Comparison of ENCODE assay signal across 9 mouse cellular contexts in the genomic region with DNA sequence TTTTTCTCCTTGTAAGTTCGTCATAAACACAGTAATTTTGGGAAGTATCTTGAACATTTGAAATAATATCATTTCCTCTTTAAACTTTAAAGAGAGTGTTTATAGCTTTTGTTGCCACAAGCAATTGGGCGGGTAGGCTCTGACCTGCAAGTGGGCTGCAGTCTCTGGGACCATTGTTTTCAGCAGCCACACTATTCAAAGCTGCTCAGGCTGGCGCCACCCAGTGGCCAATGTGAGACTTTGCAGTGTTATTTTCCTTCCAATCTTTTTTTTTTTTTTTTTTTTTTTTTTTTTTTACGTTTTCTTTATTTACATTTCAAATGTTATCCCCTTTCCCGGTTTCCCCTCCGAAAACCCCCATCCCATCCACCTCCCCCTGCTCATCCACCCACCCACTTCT. TPM values are rescaled to one million over a fixed set of nuclear protein-coding genes. Genes with fewer than 3 reads are reported as not detected.
DNase-seq lines count a peak whose midpoint lies in the region; ATAC-seq and TF ChIP-seq lines count a peak whose summit lies in the region.
"Had no signal": no experiment of that assay in that cellular context is flagged by ENCODE, and none has a peak within 500 bp of the region (broad histone marks: within the 10 kb centered on the region; RNA-seq: fewer than 3 reads in every experiment).

No protein-coding gene starts in this region.

- H3K4me3 ChIP-seq in kidney, postnatal 0 days (replicated peaks; ENCODE audit: low read depth, low read length) = no peak overlapping the region
- no peak overlapping the region for H3K4me3 ChIP-seq in kidney, embryonic 16.5 days (ENCODE audit: low read length)
- H3K4me3 ChIP-seq in ES-Bruce4 (ENCODE audit: low read depth, low read length) = no peak overlapping the region
- no peak overlapping the region for H3K4me3 ChIP-seq in small intestine, adult 2 months (ENCODE audit: low read depth, low read length)
- H3K4me3 ChIP-seq: neural tube, embryonic 13.5 days had no signal

- TF ChIP-seq EP300 in ES-Bruce4 (IDR thresholded peaks at IDR 0.05; ENCODE audit: insufficient read depth, low read depth, low read length) = no peak

- no peaks in the 10 kb centered on the region for H3K27me3 ChIP-seq in kidney, postnatal 0 days (ENCODE audit: insufficient read depth, low read length)
- peaks cover 3% of the 10 kb centered on the region; the same call in 1 of the 2 replicates for H3K27me3 ChIP-seq in kidney, embryonic 16.5 days (ENCODE audit: insufficient read depth, low read length)
- H3K27me3 ChIP-seq in ES-Bruce4 (ENCODE audit: control insufficient read depth, insufficient read depth, low read length, poor library complexity, severe bottlenecking) (no peaks in the 10 kb centered on the region), Patski (peaks cover 35% of the 10 kb centered on the region)
- H3K27me3 ChIP-seq in small intestine, adult 2 months (ENCODE audit: control insufficient read depth, insufficient read depth, low read length) = no peaks in the 10 kb centered on the region
- H3K27me3 ChIP-seq: neural tube, embryonic 13.5 days had no signal

- CTCF ChIA-PET in Patski (lab: Charles Lee) = no interaction called here

- no peaks in the 10 kb centered on the region for H3K9me3 ChIP-seq in kidney, postnatal 0 days (replicated peaks; ENCODE audit: low read length)
- H3K9me3 ChIP-seq in kidney, embryonic 16.5 days (ENCODE audit: low read length) = no peaks in the 10 kb centered on the region
- no peaks in the 10 kb centered on the region for H3K9me3 ChIP-seq in ES-Bruce4 (replicated peaks; ENCODE audit: control insufficient read depth, insufficient read depth, low read length, poor library complexity, severe bottlenecking)
- H3K9me3 ChIP-seq: neural tube, embryonic 13.5 days had no signal

- ATAC-seq in kidney, postnatal 0 days (replicated peaks; ENCODE audit: low FRiP score, low read depth) = no peak
- no peak for ATAC-seq in kidney, embryonic 16.5 days (ENCODE audit: low FRiP score, low TSS enrichment)
- no peak for ATAC-seq in Patski
- peak; percentile 61; the same call in 1 of the 2 replicates for ATAC-seq in granulocyte monocyte progenitor cell, adult 5-6 weeks (replicated peaks; ENCODE audit: poor library complexity, severe bottlenecking)
- no peak for ATAC-seq in erythroid progenitor cell, adult 5-6 weeks (replicated peaks; ENCODE audit: low FRiP score, poor library complexity, severe bottlenecking)

- H3K36me3 ChIP-seq in kidney, postnatal 0 days (ENCODE audit: insufficient read depth, low read length) = no peaks in the 10 kb centered on the region
- H3K36me3 ChIP-seq in kidney, embryonic 16.5 days (ENCODE audit: insufficient read depth, low read length) = no peaks in the 10 kb centered on the region
- no peaks in the 10 kb centered on the region for H3K36me3 ChIP-seq in ES-Bruce4 (ENCODE audit: control insufficient read depth, insufficient read depth, low read length, poor library complexity, severe bottlenecking)
- no peaks in the 10 kb centered on the region for H3K36me3 ChIP-seq in small intestine, adult 2 months (ENCODE audit: control insufficient read depth, insufficient read depth, low read length)
- H3K36me3 ChIP-seq: neural tube, embryonic 13.5 days had no signal

- peak; percentile 65 for TF ChIP-seq CTCF in kidney, postnatal 0 days (IDR thresholded peaks at IDR 0.05; ENCODE audit: low read depth)
- peak; percentile 62 for TF ChIP-seq CTCF in ES-Bruce4 (IDR thresholded peaks at IDR 0.05; ENCODE audit: low read depth, low read length)
- TF ChIP-seq CTCF in Patski (IDR thresholded peaks at IDR 0.05) = peak; percentile 73
- peak; percentile 58; the same call in 1 of the 2 replicates for TF ChIP-seq CTCF in small intestine, adult 2 months (IDR thresholded peaks at IDR 0.05; ENCODE audit: extremely low read depth, insufficient read length, insufficient replicate concordance, low read depth, low read length)

- in situ Hi-C loops in Patski (cut with MboI; ENCODE audit: low pct_unique_long_range_greater_than_20kb) = no loop called here

- no peak for TF ChIP-seq POLR2A in ES-Bruce4 (IDR thresholded peaks at IDR 0.05; ENCODE audit: insufficient read depth, low read length)
- no peak for TF ChIP-seq POLR2A in small intestine, adult 2 months (IDR thresholded peaks at IDR 0.05; ENCODE audit: low read depth, low read length)

- 34% methylated on average over 6 of the region's 6 CpGs for WGBS in kidney, postnatal 0 days
- 26% methylated on average over 4 of the region's 6 CpGs for WGBS in kidney, embryonic 16.5 days
- 19% methylated on average over 6 of the region's 6 CpGs for WGBS in small intestine, adult 2 months

- no peak overlapping the region for H3K9ac ChIP-seq in kidney, postnatal 0 days (ENCODE audit: low read depth, low read length)
- H3K9ac ChIP-seq in kidney, embryonic 16.5 days (replicated peaks; ENCODE audit: low read length) = no peak overlapping the region
- H3K9ac ChIP-seq in ES-Bruce4 (ENCODE audit: low read depth, poor library complexity, severe bottlenecking) = no peak overlapping the region
- H3K9ac ChIP-seq: neural tube, embryonic 13.5 days had no signal

- no peak overlapping the region for H3K27ac ChIP-seq in kidney, postnatal 0 days
- H3K27ac ChIP-seq in kidney, embryonic 16.5 days (ENCODE audit: low read length) = no peak overlapping the region
- no peak overlapping the region for H3K27ac ChIP-seq in ES-Bruce4 (ENCODE audit: insufficient read depth, low read length)
- H3K27ac ChIP-seq in small intestine, adult 2 months (ENCODE audit: insufficient read depth, low read depth, low read length) = no peak overlapping the region
- H3K27ac ChIP-seq: neural tube, embryonic 13.5 days had no signal

- DNase-seq in kidney, postnatal 0 days (ENCODE audit: low spot score) = peak; percentile 33
- no peak for DNase-seq in Patski (ENCODE audit: low read depth, low spot score)
- DNase-seq in heart, adult 8-10 months (ENCODE audit: low spot score) = no peak

- POLR2A ChIA-PET in Patski (lab: Charles Lee) = no interaction called here

- H3K4me1 ChIP-seq in kidney, postnatal 0 days (replicated peaks; ENCODE audit: insufficient read depth, low read length) = no peaks in the 10 kb centered on the region
- H3K4me1 ChIP-seq in kidney, embryonic 16.5 days (ENCODE audit: insufficient read depth, low read length) = no peaks in the 10 kb centered on the region
- no peaks in the 10 kb centered on the region for H3K4me1 ChIP-seq in ES-Bruce4 (ENCODE audit: control insufficient read depth, insufficient read depth, low read length)
- no peaks in the 10 kb centered on the region for H3K4me1 ChIP-seq in small intestine, adult 2 months (ENCODE audit: control insufficient read depth, insufficient read depth, insufficient read length, low read length)
- H3K4me1 ChIP-seq: neural tube, embryonic 13.5 days had no signal

- H3K4me2 ChIP-seq in kidney, postnatal 0 days (ENCODE audit: low read length) = no peak overlapping the region
- H3K4me2 ChIP-seq in kidney, embryonic 16.5 days (replicated peaks; ENCODE audit: low read depth, low read length) = no peak overlapping the region
- H3K4me2 ChIP-seq: neural tube, embryonic 13.5 days had no signal

RNA-seq across cellular contexts. Expression of a gene that starts 17.8 kb away (rescaled TPM):
- polyA plus RNA-seq in kidney, postnatal 0 days (2015; fragmentation: Nextera tagmentation; extraction: Ambion mirVana) = 21.2 and 22.3 TPM in 2 replicates
- polyA plus RNA-seq in kidney, embryonic 16.5 days (2015; fragmentation: Nextera tagmentation; extraction: Ambion mirVana) = 24.2 and 24.5 TPM in 2 replicates
- 21.8 and 24.8 TPM in 2 replicates for polyA plus RNA-seq in ES-Bruce4 (2011; ENCODE audit: insufficient read depth, insufficient read length, low read depth, missing spikeins)
- 29.4 TPM for polyA plus RNA-seq in Patski (2021)
- 14.2 and 15.6 TPM in 2 replicates for total RNA-seq in granulocyte monocyte progenitor cell, adult 5-6 weeks (2014; fragmentation: Nextera tagmentation)
- 18.9 and 28.9 TPM in 2 replicates for total RNA-seq in granulocyte monocyte progenitor cell, adult 5-6 weeks (2017)
- 4.2 and 8.0 TPM in 2 replicates for polyA plus RNA-seq in small intestine, adult 2 months (2012; rRNA removed)
- total RNA-seq in erythroid progenitor cell, adult 5-6 weeks (2015; ENCODE audit: low replicate concordance) = 21.4 and 29.2 TPM in 2 replicates
- 26.7 and 37.7 TPM in 2 replicates for total RNA-seq in erythroid progenitor cell, adult 5-6 weeks (2017; ENCODE audit: low replicate concordance)
- 10 to 100 TPM; 17.3 to 21.6 (median 19.3) TPM for total RNA-seq in heart, adult 8-10 months (2022)

RNA-seq across cellular contexts. Expression of a gene that starts 49.1 kb away (rescaled TPM):
- polyA plus RNA-seq in kidney, postnatal 0 days (2015; fragmentation: Nextera tagmentation; extraction: Ambion mirVana) = 18.5 and 20.4 TPM in 2 replicates
- polyA plus RNA-seq in kidney, embryonic 16.5 days (2015; fragmentation: Nextera tagmentation; extraction: Ambion mirVana) = 19.0 and 20.3 TPM in 2 replicates
- 24.5 and 24.8 TPM in 2 replicates for polyA plus RNA-seq in ES-Bruce4 (2011; ENCODE audit: insufficient read depth, insufficient read length, low read depth, missing spikeins)
- 25.8 TPM for polyA plus RNA-seq in Patski (2021)
- total RNA-seq in granulocyte monocyte progenitor cell, adult 5-6 weeks (2014; fragmentation: Nextera tagmentation) = 5.4 and 5.7 TPM in 2 replicates
- total RNA-seq in granulocyte monocyte progenitor cell, adult 5-6 weeks (2017) = 7.6 and 9.7 TPM in 2 replicates
- 2.5 and 3.7 TPM in 2 replicates for polyA plus RNA-seq in small intestine, adult 2 months (2012; rRNA removed)
- 1.7 and 3.6 TPM in 2 replicates for total RNA-seq in erythroid progenitor cell, adult 5-6 weeks (2015; ENCODE audit: low replicate concordance)
- total RNA-seq in erythroid progenitor cell, adult 5-6 weeks (2017; ENCODE audit: low replicate concordance) = 2.7 and 4.2 TPM in 2 replicates
- 10 to 100 TPM; 26.1 to 28.2 (median 26.4) TPM for total RNA-seq in heart, adult 8-10 months (2022)
